Mouse (Mus musculus): ENCODE measurements around the gene Fam151b.

GRCm38 (mm10) chr13:92419630-92420029 lies 64.2 kb downstream of the Fam151b start:
- TF ChIP-seq CTCF (IDR thresholded peaks at IDR 0.05; ENCODE audit: low read depth) = no peak
- TF ChIP-seq EP300 (IDR thresholded peaks at IDR 0.05; ENCODE audit: low read depth) = no peak
